Mouse (Mus musculus) CH12.LX (cell line): ENCODE results near the gene Alkbh4.

ENCODE experiments used
- CHD2 ChIP-seq: IDR thresholded peaks from 2 replicates; pipeline ENCODE4 v1.6.1; 2011; ENCODE audit warnings: low read length, improper control_type of control experiment
- ZNF384 ChIP-seq: IDR thresholded peaks from 2 replicates; pipeline ENCODE4 v1.6.1; 2012; ENCODE audit warnings: low read depth, low read length, improper control_type of control experiment, inconsistent platforms

DNA sequence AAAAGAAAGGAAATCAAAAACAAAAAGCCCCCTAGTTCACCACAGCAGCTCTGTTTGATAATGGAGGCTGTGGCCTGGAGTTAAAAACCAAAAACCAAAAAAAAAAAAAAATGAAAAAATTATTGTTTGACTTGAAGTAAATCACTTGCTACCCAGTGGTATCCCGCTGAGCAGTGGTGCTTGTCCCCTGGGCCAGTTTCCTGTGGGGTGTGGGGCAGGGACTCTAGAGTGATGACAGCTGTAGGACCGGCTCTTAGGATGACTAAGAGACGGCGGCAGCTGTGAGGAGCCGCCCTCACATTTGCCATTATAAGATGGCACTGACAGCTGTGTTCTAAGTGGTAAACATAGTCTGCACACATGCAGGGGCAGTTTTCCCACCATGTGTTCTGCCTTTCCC lies 19.5 kb downstream of the Alkbh4 start:
- no peak for TF ChIP-seq CHD2
- TF ChIP-seq ZNF384 = no peak
